Mouse (Mus musculus) olfactory bulb, adult 2 months (tissue): ENCODE measurements around the gene Ilk.

Experiments used
- CTCF ChIP-seq: fragments of 200-500 bp; IDR thresholded peaks from 2 replicates; pipeline ENCODE4 v1.5.1; 2012; ENCODE audit warnings: low read depth, mild to moderate bottlenecking, low read length, moderate library complexity; ENCODE audit not compliant: insufficient read depth
- POLR2A ChIP-seq: fragments of 200-500 bp; IDR thresholded peaks from 2 replicates; pipeline ENCODE4 v1.6.1; 2012; ENCODE audit warnings: mild to moderate bottlenecking, low read depth, low read length, moderate library complexity; ENCODE audit not compliant: insufficient read depth

DNA sequence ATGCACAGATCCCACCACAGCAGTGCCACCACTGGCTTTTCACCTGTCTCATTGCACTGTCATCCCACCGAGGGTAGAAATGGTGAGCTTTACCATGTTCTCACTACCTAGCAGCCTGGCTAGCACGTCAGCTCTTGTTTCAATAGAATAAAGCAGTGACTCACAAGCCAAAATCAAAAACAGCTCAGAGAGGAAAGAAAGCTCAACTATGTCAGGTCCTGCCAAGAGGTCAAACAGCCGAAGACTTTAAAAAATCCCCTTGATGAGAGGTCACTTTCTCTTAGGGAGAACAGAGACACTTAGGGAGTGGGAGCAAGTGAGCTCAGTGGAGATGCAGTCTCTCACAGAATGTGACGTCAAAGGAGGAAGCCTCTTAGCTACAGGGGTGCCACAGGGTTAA, 47.5 kb downstream of the Ilk start:
- TF ChIP-seq CTCF, result no peak
- no peak for TF ChIP-seq POLR2A
